Mouse (Mus musculus): ENCODE data around the gene Zpbp2.

GRCm38 (mm10) chr11:98547308-98547693 lies 3.6 kb upstream of the Zpbp2 start:
- TF ChIP-seq CHD2 (IDR thresholded peaks at IDR 0.05; ENCODE audit: low read depth, low read length) (no peak), MAFK (IDR thresholded peaks at IDR 0.05; ENCODE audit: insufficient read depth, low read depth, low read length) (no peak)
